Mouse (Mus musculus): ENCODE data around the gene Panx1. TPM values are rescaled to one million over a fixed set of nuclear protein-coding genes. Genes with fewer than 3 reads are reported as not detected.

Gene Panx1
- polyA plus RNA-seq, 1 experiment from 2014 or later = 48.8 TPM

- Histone ChIP-seq H3K4me3 (ENCODE audit: low read depth, low read length) (no peak overlapping the region), H3K4me1 (ENCODE audit: insufficient read depth) (no peaks in the 10 kb centered on the region), H3K9ac (no peak overlapping the region), H3K4me2 (no peak overlapping the region), H3K36me3 (ENCODE audit: insufficient read depth) (peaks cover 6% of the 10 kb centered on the region; the same call in 1 of the 2 replicates), H3K27me3 (ENCODE audit: insufficient read depth, low read length) (no peaks in the 10 kb centered on the region), H3K9me3 (ENCODE audit: low read depth, low read length) (no peaks in the 10 kb centered on the region), H3K27ac (ENCODE audit: low read depth) (no peak overlapping the region)
- no peak for ATAC-seq (ENCODE audit: insufficient read depth)
- 72% methylated on average over 11 of the region's 11 CpGs for WGBS
- no peak for TF ChIP-seq CTCF (IDR thresholded peaks at IDR 0.05; ENCODE audit: low read depth)
- DNase-seq = no peak
These were observed 47.8 kb downstream of the Panx1 start for GRCm38 (mm10) chr9:14997271-14998055.

- ATAC-seq (ENCODE audit: insufficient read depth) (no peak), DNase-seq (no peak)
- no peaks in the 10 kb centered on the region for H3K4me1 ChIP-seq (ENCODE audit: insufficient read depth)
- no peak overlapping the region for H3K4me3 ChIP-seq (ENCODE audit: low read depth, low read length)
- no peaks in the 10 kb centered on the region for H3K27me3 ChIP-seq (ENCODE audit: insufficient read depth, low read length)
- 45% methylated on average over 1 of the region's 1 CpGs for WGBS
- no peak overlapping the region for H3K27ac ChIP-seq (ENCODE audit: low read depth)
- no peaks in the 10 kb centered on the region for H3K36me3 ChIP-seq (ENCODE audit: insufficient read depth)
- no peaks in the 10 kb centered on the region for H3K9me3 ChIP-seq (ENCODE audit: low read depth, low read length)
- TF ChIP-seq CTCF (IDR thresholded peaks at IDR 0.05; ENCODE audit: low read depth) = no peak
- H3K4me2 ChIP-seq = no peak overlapping the region
- no peak overlapping the region for H3K9ac ChIP-seq
These were observed 49.8 kb downstream of the Panx1 start for GRCm38 (mm10) chr9:14995525-14995924.

GRCm38 (mm10) chr9:14988606-14989293 is 56.5 kb downstream of the Panx1 start:
- no peak overlapping the region for H3K27ac ChIP-seq (ENCODE audit: low read depth)
- WGBS = 96% methylated on average over 1 of the region's 1 CpGs
- no peak overlapping the region for H3K4me3 ChIP-seq (ENCODE audit: low read depth, low read length)
- no peaks in the 10 kb centered on the region for H3K9me3 ChIP-seq (ENCODE audit: low read depth, low read length)
- no peak for TF ChIP-seq CTCF (IDR thresholded peaks at IDR 0.05; ENCODE audit: low read depth)
- H3K36me3 ChIP-seq (ENCODE audit: insufficient read depth) = no peaks in the 10 kb centered on the region
- ATAC-seq (ENCODE audit: insufficient read depth) (no peak), DNase-seq (no peak)
- H3K9ac ChIP-seq = no peak overlapping the region
- H3K4me2 ChIP-seq = no peak overlapping the region
- H3K4me1 ChIP-seq (ENCODE audit: insufficient read depth) = no peaks in the 10 kb centered on the region
- no peaks in the 10 kb centered on the region for H3K27me3 ChIP-seq (ENCODE audit: insufficient read depth, low read length)

- no peak for DNase-seq
- no peaks in the 10 kb centered on the region for H3K36me3 ChIP-seq (ENCODE audit: insufficient read depth)
- no peak overlapping the region for H3K27ac ChIP-seq (ENCODE audit: low read depth)
- no peaks in the 10 kb centered on the region for H3K9me3 ChIP-seq (ENCODE audit: low read depth, low read length)
- 55% methylated on average over 3 of the region's 3 CpGs for WGBS
- H3K4me2 ChIP-seq = no peak overlapping the region
- no peak for TF ChIP-seq CTCF (IDR thresholded peaks at IDR 0.05; ENCODE audit: low read depth)
- H3K4me1 ChIP-seq (ENCODE audit: insufficient read depth) = no peaks in the 10 kb centered on the region
- no peak overlapping the region for H3K4me3 ChIP-seq (ENCODE audit: low read depth, low read length)
- H3K27me3 ChIP-seq (ENCODE audit: insufficient read depth, low read length) = no peaks in the 10 kb centered on the region
- H3K9ac ChIP-seq = no peak overlapping the region
- ATAC-seq (ENCODE audit: insufficient read depth) = no peak
These were observed 62.1 kb downstream of the Panx1 start for GRCm38 (mm10) chr9:14983141-14983540.

GRCm38 (mm10) chr9:14982683-14983082 is 62.6 kb downstream of the Panx1 start:
- Histone ChIP-seq H3K4me1 (ENCODE audit: insufficient read depth) (no peaks in the 10 kb centered on the region), H3K36me3 (ENCODE audit: insufficient read depth) (no peaks in the 10 kb centered on the region), H3K4me3 (ENCODE audit: low read depth, low read length) (no peak overlapping the region), H3K9ac (no peak overlapping the region), H3K4me2 (no peak overlapping the region), H3K27ac (ENCODE audit: low read depth) (no peak overlapping the region), H3K9me3 (ENCODE audit: low read depth, low read length) (no peaks in the 10 kb centered on the region), H3K27me3 (ENCODE audit: insufficient read depth, low read length) (no peaks in the 10 kb centered on the region)
- no peak for ATAC-seq (ENCODE audit: insufficient read depth)
- no peak for TF ChIP-seq CTCF (IDR thresholded peaks at IDR 0.05; ENCODE audit: low read depth)
- no peak for DNase-seq

GRCm38 (mm10) chr9:14981539-14982155 is 63.6 kb downstream of the Panx1 start:
- Histone ChIP-seq H3K9ac (no peak overlapping the region), H3K4me3 (ENCODE audit: low read depth, low read length) (no peak overlapping the region), H3K4me2 (no peak overlapping the region), H3K27ac (ENCODE audit: low read depth) (no peak overlapping the region), H3K36me3 (ENCODE audit: insufficient read depth) (no peaks in the 10 kb centered on the region), H3K9me3 (ENCODE audit: low read depth, low read length) (no peaks in the 10 kb centered on the region), H3K4me1 (ENCODE audit: insufficient read depth) (no peaks in the 10 kb centered on the region), H3K27me3 (ENCODE audit: insufficient read depth, low read length) (no peaks in the 10 kb centered on the region)
- DNase-seq (no peak), ATAC-seq (ENCODE audit: insufficient read depth) (no peak)
- 74% methylated on average over 4 of the region's 4 CpGs for WGBS
- TF ChIP-seq CTCF (IDR thresholded peaks at IDR 0.05; ENCODE audit: low read depth) = no peak
